Mouse (Mus musculus) C2C12 (cell line): Measurements from ENCODE around the gene Ldha. TPM values are rescaled to one million over a fixed set of nuclear protein-coding genes. Genes with fewer than 3 reads are reported as not detected.

Source experiments
- H3K27me3 ChIP-seq: one replicate; pipeline ENCODE4 v1.6.1; 2011; ENCODE audit not compliant: control insufficient read depth, insufficient read depth, insufficient read length
- H3K36me3 ChIP-seq: one replicate; pipeline ENCODE4 v1.6.1; 2011; ENCODE audit not compliant: control insufficient read depth, insufficient read depth
- H3K4me3 ChIP-seq: one replicate; pipeline ENCODE4 v1.5.1; 2011; ENCODE audit warnings: mild to moderate bottlenecking, control low read depth; ENCODE audit not compliant: poor library complexity, insufficient read depth, severe bottlenecking
- H3K79me2 ChIP-seq: one replicate; pipeline ENCODE4 v1.6.1; 2011; ENCODE audit not compliant: control insufficient read depth, insufficient read depth
- H3K79me3 ChIP-seq: one replicate; pipeline ENCODE4 v1.6.1; 2011; ENCODE audit warnings: low read depth, control low read depth
- H3ac ChIP-seq: one replicate; pipeline ENCODE3; 2011; ENCODE audit warnings: low read depth; ENCODE audit not compliant: control insufficient read depth, insufficient read length
- CEBPB ChIP-seq: IDR thresholded peaks from one replicate; pipeline ENCODE4 v1.6.1; 2011; ENCODE audit warnings: low read depth, mild to moderate bottlenecking, control low read depth, moderate library complexity
- CTCF ChIP-seq: IDR thresholded peaks from one replicate; pipeline ENCODE4 v1.5.1; 2011; ENCODE audit not compliant: control insufficient read depth, insufficient read depth, insufficient read length
- FOSL1 ChIP-seq: IDR thresholded peaks from one replicate; pipeline ENCODE4 v1.8.0; 2011; ENCODE audit warnings: mild to moderate bottlenecking, low read length; ENCODE audit not compliant: poor library complexity, insufficient read depth, severe bottlenecking
- MAX ChIP-seq: IDR thresholded peaks from one replicate; pipeline ENCODE4 v1.6.1; 2011; ENCODE audit warnings: mild to moderate bottlenecking, control low read depth
- MYOD1 ChIP-seq: IDR thresholded peaks from one replicate; pipeline ENCODE4 v1.6.1; 2011; ENCODE audit warnings: low read depth; ENCODE audit not compliant: control insufficient read depth, insufficient read length
- MYOG ChIP-seq: IDR thresholded peaks from one replicate; pipeline ENCODE4 v1.6.1; 2011; ENCODE audit not compliant: control insufficient read depth, insufficient read length; ENCODE audit errors: extremely low read depth
- USF1 ChIP-seq: IDR thresholded peaks from one replicate; pipeline ENCODE4 v1.6.1; 2011; ENCODE audit warnings: low read depth, mild to moderate bottlenecking, control low read depth, moderate library complexity
- polyA plus RNA-seq: library from polyadenylated mRNA; unstranded; fragments of >200 nt; fragmentation: generic; extraction: Trizol; gene quantifications from one replicate; pipeline ENCODE4 v1.2.1, GENCODE M21; 2012; ENCODE audit warnings: missing spikeins

The Ldha gene
- polyA plus RNA-seq, 1 experiment: 2,062 TPM

GRCm38 (mm10) chr7:46846486-46847244 lies 5.4 kb downstream of the Ldha start:
- TF ChIP-seq MYOG: no peak
- no peak for TF ChIP-seq USF1
- H3ac ChIP-seq: peak overlapping the region; percentile 70
- peaks cover 31% of the 10 kb centered on the region for H3K79me3 ChIP-seq
- H3K4me3 ChIP-seq: peak overlapping the region; percentile 72
- H3K27me3 ChIP-seq: no peaks in the 10 kb centered on the region
- H3K79me2 ChIP-seq: peaks cover 59% of the 10 kb centered on the region
- peaks cover 42% of the 10 kb centered on the region for H3K36me3 ChIP-seq

- H3ac ChIP-seq: no peak overlapping the region
- H3K79me2 ChIP-seq: peaks cover 62% of the 10 kb centered on the region
- peaks cover 68% of the 10 kb centered on the region for H3K36me3 ChIP-seq
- H3K79me3 ChIP-seq: peaks cover 31% of the 10 kb centered on the region
- no peak overlapping the region for H3K4me3 ChIP-seq
- H3K27me3 ChIP-seq: no peaks in the 10 kb centered on the region
- TF ChIP-seq FOSL1: no peak
- no peak for TF ChIP-seq CTCF
- TF ChIP-seq CEBPB: no peak
- no peak for TF ChIP-seq MAX
Observed at GRCm38 (mm10) chr7:46849287-46849686, 8.0 kb downstream of the Ldha start.

- Histone ChIP-seq H3K79me3 (peaks cover 28% of the 10 kb centered on the region), H3K4me3 (no peak overlapping the region), H3K27me3 (no peaks in the 10 kb centered on the region), H3K36me3 (peaks cover 81% of the 10 kb centered on the region), H3ac (no peak overlapping the region), H3K79me2 (peaks cover 52% of the 10 kb centered on the region)
- TF ChIP-seq MAX: no peak
- TF ChIP-seq MYOD1: no peak
- TF ChIP-seq MYOG: no peak
- no peak for TF ChIP-seq CTCF
- TF ChIP-seq CEBPB: no peak
- no peak for TF ChIP-seq USF1
- TF ChIP-seq FOSL1: no peak
Observed at GRCm38 (mm10) chr7:46851026-46851425, 9.8 kb downstream of the Ldha start.

GRCm38 (mm10) chr7:46852666-46853065 lies 11.4 kb downstream of the Ldha start:
- Histone ChIP-seq H3ac (no peak overlapping the region), H3K79me3 (peaks cover 12% of the 10 kb centered on the region)
- TF ChIP-seq CTCF: no peak
- no peak for TF ChIP-seq MYOG
- TF ChIP-seq MAX: no peak
- TF ChIP-seq CEBPB: no peak
- TF ChIP-seq MYOD1: no peak
- no peak for TF ChIP-seq FOSL1
- no peak for TF ChIP-seq USF1

GRCm38 (mm10) chr7:46853365-46853764 lies 12.1 kb downstream of the Ldha start:
- TF ChIP-seq CEBPB: no peak
- TF ChIP-seq CTCF: no peak
- no peak for TF ChIP-seq MYOG
- TF ChIP-seq MAX: no peak
- no peak for TF ChIP-seq MYOD1
- TF ChIP-seq USF1: no peak
- no peak for TF ChIP-seq FOSL1
- H3ac ChIP-seq: no peak overlapping the region
- no peak overlapping the region for H3K4me3 ChIP-seq
- H3K27me3 ChIP-seq: no peaks in the 10 kb centered on the region
- H3K36me3 ChIP-seq: peaks cover 71% of the 10 kb centered on the region
- H3K79me3 ChIP-seq: peaks cover 5% of the 10 kb centered on the region
- peaks cover 29% of the 10 kb centered on the region for H3K79me2 ChIP-seq

More at GRCm38 (mm10) chr7:46852666-46853065, 11.4 kb downstream of the Ldha start:
- Histone ChIP-seq H3K4me3 (no peak overlapping the region), H3K36me3 (peaks cover 78% of the 10 kb centered on the region), H3K79me2 (peaks cover 36% of the 10 kb centered on the region), H3K27me3 (no peaks in the 10 kb centered on the region)
